8 mouse cellular contexts compared by ENCODE assay signal in genomic region chr5:23615586-23616269, GRCm38 (mm10).
DNase-seq lines count a peak whose midpoint lies in the region; ATAC-seq and TF ChIP-seq lines count a peak whose summit lies in the region.

No protein-coding gene starts in this region.

- TF ChIP-seq EP300 in lung, postnatal 0 days (IDR thresholded peaks at IDR 0.05): no peak

- no peak for TF ChIP-seq CTCF in lung, postnatal 0 days (IDR thresholded peaks at IDR 0.05)

- H3K4me1 ChIP-seq in lung, postnatal 0 days (ENCODE audit: insufficient read depth, low read depth, low read length): no peaks in the 10 kb centered on the region; the same call in 1 of the 2 replicates
- H3K4me1 ChIP-seq in forebrain, embryonic 11.5 days (replicated peaks; ENCODE audit: control insufficient read depth, insufficient read depth, low read length): no peaks in the 10 kb centered on the region
- H3K4me1 ChIP-seq in liver, embryonic 11.5 days (replicated peaks; ENCODE audit: control insufficient read depth, insufficient read depth, low read length): 0 out of 2 replicates have a peak, but pooled peaks cover 2% of the 10 kb centered on the region
- peaks cover 5% of the 10 kb centered on the region; the same call in 1 of the 2 replicates for H3K4me1 ChIP-seq in stomach, embryonic 16.5 days (ENCODE audit: control insufficient read depth, insufficient read depth, low read length)

- 16% methylated on average over 5 of the region's 5 CpGs for WGBS in lung, postnatal 0 days
- 56% methylated on average over 5 of the region's 5 CpGs for WGBS in forebrain, embryonic 11.5 days
- WGBS in liver, embryonic 11.5 days: 39% methylated on average over 5 of the region's 5 CpGs
- 9% methylated on average over 5 of the region's 5 CpGs for WGBS in stomach, embryonic 16.5 days

- no peaks in the 10 kb centered on the region for H3K36me3 ChIP-seq in lung, postnatal 0 days (ENCODE audit: insufficient read depth, low read length)
- no peaks in the 10 kb centered on the region for H3K36me3 ChIP-seq in forebrain, embryonic 11.5 days (ENCODE audit: control insufficient read depth, insufficient read depth, low read length)
- no peaks in the 10 kb centered on the region for H3K36me3 ChIP-seq in liver, embryonic 11.5 days (ENCODE audit: control insufficient read depth, insufficient read depth, low read length)
- no peaks in the 10 kb centered on the region for H3K36me3 ChIP-seq in stomach, embryonic 16.5 days (ENCODE audit: control insufficient read depth, insufficient read depth, low read length)

- no peaks in the 10 kb centered on the region for H3K9me3 ChIP-seq in lung, postnatal 0 days (ENCODE audit: low read length)
- H3K9me3 ChIP-seq in forebrain, embryonic 11.5 days (ENCODE audit: control insufficient read depth, low read length): no peaks in the 10 kb centered on the region
- H3K9me3 ChIP-seq in liver, embryonic 11.5 days (ENCODE audit: control insufficient read depth, low read length): no peaks in the 10 kb centered on the region
- no peaks in the 10 kb centered on the region for H3K9me3 ChIP-seq in stomach, embryonic 16.5 days (replicated peaks; ENCODE audit: control insufficient read depth, low read length)

- no peaks in the 10 kb centered on the region for H3K27me3 ChIP-seq in lung, postnatal 0 days (replicated peaks; ENCODE audit: insufficient read depth, low read length)
- no peaks in the 10 kb centered on the region for H3K27me3 ChIP-seq in forebrain, embryonic 11.5 days (ENCODE audit: control insufficient read depth, insufficient read depth, low read length)
- no peaks in the 10 kb centered on the region for H3K27me3 ChIP-seq in liver, embryonic 11.5 days (replicated peaks; ENCODE audit: control insufficient read depth, insufficient read depth, low read length)
- H3K27me3 ChIP-seq in stomach, embryonic 16.5 days (ENCODE audit: control insufficient read depth, insufficient read depth, low read length): no peaks in the 10 kb centered on the region

- H3K9ac ChIP-seq in lung, postnatal 0 days (replicated peaks; ENCODE audit: low read depth): peak overlapping the region; percentile 44
- peak overlapping the region; percentile 63 for H3K9ac ChIP-seq in forebrain, embryonic 11.5 days (ENCODE audit: low read length)
- H3K9ac ChIP-seq in liver, embryonic 11.5 days (ENCODE audit: low read depth, low read length): peak overlapping the region; percentile 59
- peak overlapping the region; percentile 65 for H3K9ac ChIP-seq in stomach, embryonic 16.5 days (ENCODE audit: low read length)

- H3K4me3 ChIP-seq in lung, postnatal 0 days (ENCODE audit: low read depth, low read length): peak overlapping the region; percentile 54
- peak overlapping the region; percentile 40 for H3K4me3 ChIP-seq in forebrain, embryonic 11.5 days (ENCODE audit: low read depth, low read length)
- peak overlapping the region; percentile 56 for H3K4me3 ChIP-seq in liver, embryonic 11.5 days (ENCODE audit: low read depth, low read length)
- H3K4me3 ChIP-seq in stomach, embryonic 16.5 days (replicated peaks; ENCODE audit: low read length): peak overlapping the region; percentile 60

- peak overlapping the region; percentile 89 for H3K27ac ChIP-seq in lung, postnatal 0 days (ENCODE audit: low read length)
- peak overlapping the region; percentile 43; the same call in 1 of the 2 replicates for H3K27ac ChIP-seq in forebrain, embryonic 11.5 days (ENCODE audit: low read depth, low read length)
- H3K27ac ChIP-seq in liver, embryonic 11.5 days (ENCODE audit: low read depth, low read length): peak overlapping the region; percentile 61
- peak overlapping the region; percentile 92 for H3K27ac ChIP-seq in stomach, embryonic 16.5 days (ENCODE audit: low read length)

- peak; percentile 23; the same call in 1 of the 2 replicates for ATAC-seq in lung, postnatal 0 days
- ATAC-seq in forebrain, embryonic 11.5 days (replicated peaks; ENCODE audit: low FRiP score): 0 out of 2 replicates have a peak, but pooled peaks have one; percentile 19
- ATAC-seq in liver, embryonic 11.5 days (replicated peaks; ENCODE audit: low FRiP score): peak; percentile 46; the same call in 1 of the 2 replicates
- ATAC-seq in stomach, embryonic 16.5 days (ENCODE audit: insufficient read depth, low FRiP score): peak; percentile 46; the same call in 1 of the 2 replicates
- no peak for ATAC-seq in granulocyte monocyte progenitor cell, adult 5-6 weeks (replicated peaks; ENCODE audit: poor library complexity, severe bottlenecking)

- peak overlapping the region; percentile 60 for H3K4me2 ChIP-seq in lung, postnatal 0 days (replicated peaks; ENCODE audit: low read depth, low read length)
- peak overlapping the region; percentile 75 for H3K4me2 ChIP-seq in forebrain, embryonic 11.5 days (ENCODE audit: low read depth, low read length, severe bottlenecking)
- H3K4me2 ChIP-seq in liver, embryonic 11.5 days: peak overlapping the region; percentile 74
- peak overlapping the region; percentile 63 for H3K4me2 ChIP-seq in stomach, embryonic 16.5 days (ENCODE audit: low read depth, low read length)

- peak; percentile 44 for DNase-seq in lung, postnatal 0 days (ENCODE audit: low spot score)
- no peak for DNase-seq in lung, postnatal 14 days
- no peak for DNase-seq in forebrain, embryonic 11.5 days (ENCODE audit: low spot score)
- no peak for DNase-seq in liver, embryonic 11.5 days (ENCODE audit: low spot score)
- DNase-seq in layer of hippocampus, adult 18-20 months (ENCODE audit: low spot score in 2 of 2): no peak
- DNase-seq in spleen, adult 12 weeks (ENCODE audit: low spot score): no peak
